Mouse (Mus musculus): Measurements from ENCODE around the gene Grik5.
A peak's percentile ranks its signal among the peaks of the same experiment; 100 is the strongest.

The Grik5 gene

GRCm38 (mm10) chr7:25071979-25072715, at the start of gene Grik5, which contains the start of gene Zfp574:
Gene Grik5, minus strand, starts transcription at chr7:25072346.
Gene Zfp574, plus strand, starts transcription at chr7:25072567.
- no peak for DNase-seq

- DNase-seq = no peak
These were observed 49.2 kb upstream of the Grik5 start for GRCm38 (mm10) chr7:25121240-25121786.

DNA sequence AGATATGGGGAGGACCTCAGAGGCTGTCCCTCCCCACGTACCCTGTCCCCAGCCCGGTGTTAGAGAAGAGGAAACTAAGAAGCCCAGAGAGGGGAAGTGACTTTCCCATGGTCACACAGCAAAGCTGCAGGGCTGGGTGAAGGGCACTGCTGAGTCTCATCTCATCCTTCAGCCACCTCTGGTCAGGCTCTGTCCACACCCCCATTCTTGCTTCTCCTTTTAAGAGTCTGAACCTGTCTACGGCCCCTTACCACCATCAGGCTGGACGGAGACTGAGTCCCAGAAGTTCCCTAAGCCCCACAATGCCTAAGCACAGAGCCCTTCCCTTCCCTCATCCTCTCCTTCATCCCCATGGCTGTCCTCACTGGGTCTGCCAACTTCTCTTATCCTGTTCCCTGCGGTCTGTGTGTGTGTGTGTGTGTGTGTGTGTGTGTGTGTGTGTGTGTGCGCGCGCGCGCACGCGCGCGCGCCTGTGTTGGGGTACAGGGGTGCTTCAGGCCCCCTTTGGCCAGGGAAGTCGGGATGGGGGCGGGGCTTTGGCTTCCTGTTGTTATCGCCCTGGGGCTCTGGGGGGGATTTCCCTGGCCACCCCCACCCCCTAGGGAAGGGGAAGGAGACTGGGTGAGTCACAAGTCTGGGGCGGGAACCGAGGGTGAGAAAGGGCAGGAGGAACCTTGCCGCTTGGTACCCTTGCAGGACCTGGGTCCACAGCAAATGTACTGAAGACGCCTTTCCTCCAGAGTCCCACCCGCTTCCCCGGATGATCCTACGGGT, 48.1 kb upstream of the Grik5 start:
- DNase-seq = peak; percentile 20

DNA sequence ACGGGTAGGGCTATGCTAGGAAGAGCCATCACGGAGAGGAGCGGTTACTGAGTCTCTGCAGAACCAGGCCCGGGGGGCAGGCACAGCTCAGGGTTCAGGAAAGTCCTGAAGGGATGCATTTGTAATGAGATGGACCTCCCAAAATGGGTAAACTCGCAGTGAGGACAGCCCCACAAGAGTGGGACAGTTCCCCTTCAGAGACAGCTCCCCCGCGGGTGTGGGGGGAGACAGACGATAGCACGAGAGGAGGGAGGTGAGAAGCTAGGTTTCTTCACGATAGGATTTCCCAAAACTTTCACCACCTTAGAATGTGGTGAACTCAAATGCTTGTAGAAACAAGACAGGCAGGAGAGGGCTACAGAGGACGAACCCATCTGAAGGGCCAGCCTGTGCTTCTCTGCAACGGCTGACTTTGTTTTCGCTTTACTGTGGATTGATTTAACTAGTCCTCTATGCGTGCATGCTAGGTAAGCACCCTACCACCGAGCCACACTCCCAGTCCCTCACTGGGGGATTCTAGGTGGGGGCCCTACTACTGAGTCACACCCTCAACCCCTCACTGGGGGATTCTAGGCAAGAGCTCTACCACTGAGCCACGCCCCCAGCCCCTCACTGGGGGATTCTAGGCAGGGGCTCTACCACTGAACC, 40.9 kb upstream of the Grik5 start:
- no peak for DNase-seq

DNA sequence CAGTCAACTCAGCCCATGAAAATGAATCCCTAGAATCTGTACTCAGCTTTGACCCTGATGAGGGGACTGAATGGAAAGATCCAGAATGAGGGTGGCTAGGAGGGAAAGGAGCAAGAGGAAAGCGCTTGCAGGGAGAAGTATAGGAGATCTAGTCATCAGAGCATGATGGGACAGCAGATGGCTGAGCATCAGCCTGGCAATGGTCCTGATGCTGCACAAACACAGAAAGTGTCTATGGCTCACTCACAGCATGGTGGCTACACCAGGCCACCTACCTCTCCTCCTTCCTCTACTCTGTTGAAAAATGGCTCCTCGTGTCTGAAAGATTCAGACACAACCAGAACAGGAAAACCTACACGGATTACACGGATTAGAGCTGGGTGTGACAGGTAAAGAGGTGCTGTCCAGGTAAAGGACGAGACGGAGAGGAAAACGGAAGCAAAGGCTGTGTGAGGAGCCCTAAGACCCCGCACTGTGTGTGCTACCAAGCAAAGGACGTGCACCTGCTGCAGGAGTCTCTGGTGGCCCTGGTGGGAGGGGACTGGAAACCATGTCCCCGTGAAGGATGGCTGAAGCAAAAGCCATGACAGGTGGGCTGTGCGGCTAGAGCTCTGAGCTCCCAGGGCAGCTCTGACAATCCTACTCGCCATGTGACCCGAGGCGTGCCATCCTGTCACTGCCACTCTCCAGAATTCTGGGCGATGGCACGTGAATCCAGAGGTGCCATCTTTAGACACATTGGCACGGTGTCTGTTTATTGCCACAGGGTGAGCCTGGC, 40.2 kb upstream of the Grik5 start:
- no peak for DNase-seq

GRCm38 (mm10) chr7:25110336-25110735, 38.2 kb upstream of the Grik5 start:
- DNase-seq = no peak

DNA sequence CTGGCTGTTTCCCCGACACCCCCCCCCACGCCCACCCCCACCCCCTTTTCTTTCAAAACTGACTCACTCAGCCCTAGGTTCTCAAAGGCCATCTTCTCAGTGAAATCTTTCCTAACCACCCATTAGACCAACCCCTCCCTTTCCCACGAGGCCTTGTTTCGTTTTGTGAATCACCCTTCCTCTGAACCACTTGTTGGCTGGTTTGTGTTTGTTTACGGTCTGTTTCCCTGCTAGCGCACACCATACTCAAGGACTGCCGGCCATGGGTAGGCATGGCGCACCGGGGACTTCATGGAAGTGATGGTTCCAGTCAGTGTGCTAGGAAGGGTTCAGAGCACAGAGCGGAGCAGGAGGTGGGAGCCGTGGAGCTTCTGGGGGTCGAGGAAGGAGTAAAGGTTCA, 37.2 kb upstream of the Grik5 start:
- no peak for DNase-seq

DNA sequence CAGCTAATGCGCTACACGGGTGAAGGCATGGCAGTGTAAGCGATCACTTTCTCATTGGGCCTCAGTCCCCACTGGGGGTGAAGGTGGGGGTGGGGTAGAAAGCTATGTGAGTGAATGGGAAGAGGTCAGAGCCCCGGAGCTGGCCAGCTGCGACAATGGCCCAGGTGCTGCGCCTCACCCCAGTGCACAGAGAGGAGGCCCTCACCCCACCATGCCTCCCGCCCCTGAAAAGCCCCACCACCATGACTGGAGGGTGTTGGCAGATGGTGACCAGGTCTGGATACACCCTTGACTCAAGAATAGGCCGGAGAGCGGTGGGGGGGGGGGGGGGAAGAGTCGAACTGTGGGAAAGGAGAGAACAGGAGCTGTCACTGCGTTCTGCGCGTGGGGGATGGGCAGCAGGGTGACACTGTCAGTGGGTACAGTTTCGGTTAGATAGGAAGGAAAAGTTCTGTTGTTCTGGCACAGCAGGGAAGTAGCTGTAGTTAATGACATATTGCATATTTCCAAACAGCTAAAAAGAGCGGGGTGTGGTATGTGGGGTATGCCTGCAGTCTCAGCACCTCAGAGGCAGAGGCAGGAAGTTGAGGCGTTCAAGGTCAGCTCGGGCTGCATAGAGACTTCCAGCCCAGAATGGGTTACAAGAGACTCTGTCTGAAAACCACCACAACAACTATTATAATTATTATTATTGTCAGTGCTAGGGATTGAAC, 34.8 kb upstream of the Grik5 start:
- DNase-seq = no peak

- DNase-seq = peak; percentile 78
These were observed 33.4 kb upstream of the Grik5 start for GRCm38 (mm10) chr7:25105411-25106160.

- DNase-seq = no peak
These were observed 27.4 kb upstream of the Grik5 start for GRCm38 (mm10) chr7:25099581-25099980.

GRCm38 (mm10) chr7:25098169-25098568, 26.0 kb upstream of the Grik5 start:
- no peak for DNase-seq

- DNase-seq = no peak
These were observed 17.7 kb upstream of the Grik5 start for GRCm38 (mm10) chr7:25089875-25090274.

DNA sequence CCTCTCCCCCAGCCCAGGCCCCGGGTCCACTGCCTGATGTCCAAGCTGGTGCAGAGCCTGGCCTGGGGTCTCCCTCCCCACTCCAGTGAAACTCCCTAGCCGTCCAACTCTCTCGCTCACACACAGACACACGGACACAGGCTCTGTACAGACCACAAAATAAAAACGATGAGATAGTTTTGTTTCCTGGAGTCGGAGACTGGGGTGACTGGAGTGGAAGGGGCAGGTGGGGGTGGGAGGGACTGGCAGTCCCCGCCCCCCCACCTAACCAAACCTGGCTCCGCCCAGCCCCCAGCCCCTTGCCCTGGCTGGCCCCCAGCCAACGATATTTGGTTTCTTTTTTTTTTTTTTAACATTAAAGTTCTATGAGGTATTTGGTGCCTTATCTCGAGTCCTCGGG, 16.8 kb upstream of the Grik5 start:
- no peak for DNase-seq

- DNase-seq = no peak
These were observed 16.4 kb upstream of the Grik5 start for GRCm38 (mm10) chr7:25088531-25088930.

DNA sequence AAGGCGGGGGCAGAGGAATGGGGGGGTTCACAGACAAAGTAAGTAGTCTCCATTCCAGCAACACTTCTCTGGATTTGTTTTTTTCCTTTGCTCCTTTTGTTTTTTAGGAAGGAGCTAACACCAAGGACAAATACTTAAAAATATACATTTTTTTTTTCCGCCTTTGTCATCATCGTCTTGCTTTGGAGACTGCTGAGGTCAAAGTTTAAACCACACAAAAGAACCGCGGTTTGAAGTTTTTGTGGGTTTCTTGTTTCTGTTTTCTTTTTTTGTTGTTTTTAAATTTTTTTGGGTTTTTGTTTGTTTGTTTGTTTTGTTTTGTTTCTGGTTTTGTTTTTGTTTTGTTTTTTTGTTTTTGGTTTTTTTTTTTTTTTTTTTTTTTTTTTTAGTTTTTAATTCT, 15.8 kb upstream of the Grik5 start:
- no peak for DNase-seq

- DNase-seq = no peak
These were observed 15.2 kb upstream of the Grik5 start for GRCm38 (mm10) chr7:25087256-25087912.

GRCm38 (mm10) chr7:25086656-25087055, 14.5 kb upstream of the Grik5 start:
- no peak for DNase-seq

GRCm38 (mm10) chr7:25084621-25085020, 12.5 kb upstream of the Grik5 start:
- no peak for DNase-seq

DNA sequence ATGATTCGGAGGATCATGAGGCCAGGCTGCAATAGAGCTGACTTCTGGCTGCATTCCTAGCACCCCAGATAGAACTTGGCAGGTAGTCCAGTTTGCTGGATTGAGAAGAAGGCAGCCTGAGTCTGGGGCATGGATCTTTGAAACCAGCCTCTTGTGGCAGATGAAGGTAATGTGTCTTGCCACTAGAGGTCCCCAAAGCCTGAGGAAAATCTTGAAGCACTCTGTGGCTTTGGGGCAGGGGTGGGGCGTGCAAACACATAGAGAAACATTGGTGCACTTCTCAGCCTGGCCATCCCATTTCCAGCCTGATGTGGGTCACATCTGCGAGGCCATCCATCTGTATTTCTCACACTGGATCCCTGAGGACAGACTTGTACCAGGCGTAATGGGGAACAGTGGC, 10.4 kb upstream of the Grik5 start:
- peak; percentile 41 for DNase-seq

GRCm38 (mm10) chr7:25080431-25080830, 8.3 kb upstream of the Grik5 start:
- DNase-seq = no peak

Measured in kidney, adult 9 months (tissue).